Mouse (Mus musculus): ENCODE data around the gene Creb5. TPM values are rescaled to one million over a fixed set of nuclear protein-coding genes. Genes with fewer than 3 reads are reported as not detected.

Gene Creb5
- polyA plus RNA-seq, 1 experiment, result 6.1 TPM

GRCm38 (mm10) chr6:53374315-53374941, 87.4 kb downstream of the Creb5 start:
- Histone ChIP-seq H3K9ac (ENCODE audit: low read depth, poor library complexity, severe bottlenecking) (no peak overlapping the region), H3K27me3 (ENCODE audit: control insufficient read depth, insufficient read depth, low read length, poor library complexity, severe bottlenecking) (no peaks in the 10 kb centered on the region), H3K4me1 (ENCODE audit: control insufficient read depth, insufficient read depth, low read length) (no peaks in the 10 kb centered on the region), H3K9me3 (replicated peaks; ENCODE audit: control insufficient read depth, insufficient read depth, low read length, poor library complexity, severe bottlenecking) (no peaks in the 10 kb centered on the region), H3K4me3 (ENCODE audit: low read depth, low read length) (no peak overlapping the region), H3K36me3 (ENCODE audit: control insufficient read depth, insufficient read depth, low read length, poor library complexity, severe bottlenecking) (no peaks in the 10 kb centered on the region), H3K27ac (ENCODE audit: insufficient read depth, low read length) (no peak overlapping the region)
- TF ChIP-seq EP300 (IDR thresholded peaks at IDR 0.05; ENCODE audit: insufficient read depth, low read depth, low read length), result no peak
- no peak for TF ChIP-seq CTCF (IDR thresholded peaks at IDR 0.05; ENCODE audit: low read depth, low read length)
- TF ChIP-seq POLR2A (IDR thresholded peaks at IDR 0.05; ENCODE audit: insufficient read depth, low read length), result no peak

- H3K4me3 ChIP-seq (ENCODE audit: low read depth, low read length), result no peak overlapping the region
- no peak overlapping the region for H3K27ac ChIP-seq (ENCODE audit: insufficient read depth, low read length)
- H3K9ac ChIP-seq (ENCODE audit: low read depth, poor library complexity, severe bottlenecking), result no peak overlapping the region
- no peaks in the 10 kb centered on the region for H3K4me1 ChIP-seq (ENCODE audit: control insufficient read depth, insufficient read depth, low read length)
- no peak for TF ChIP-seq EP300 (IDR thresholded peaks at IDR 0.05; ENCODE audit: insufficient read depth, low read depth, low read length)
- TF ChIP-seq CTCF (IDR thresholded peaks at IDR 0.05; ENCODE audit: low read depth, low read length), result no peak
- no peak for TF ChIP-seq POLR2A (IDR thresholded peaks at IDR 0.05; ENCODE audit: insufficient read depth, low read length)
- H3K36me3 ChIP-seq (ENCODE audit: control insufficient read depth, insufficient read depth, low read length, poor library complexity, severe bottlenecking), result no peaks in the 10 kb centered on the region
- H3K9me3 ChIP-seq (replicated peaks; ENCODE audit: control insufficient read depth, insufficient read depth, low read length, poor library complexity, severe bottlenecking), result no peaks in the 10 kb centered on the region
- H3K27me3 ChIP-seq (ENCODE audit: control insufficient read depth, insufficient read depth, low read length, poor library complexity, severe bottlenecking), result no peaks in the 10 kb centered on the region
Observed at GRCm38 (mm10) chr6:53389277-53389676, 102.2 kb downstream of the Creb5 start.

- no peak for TF ChIP-seq POLR2A (IDR thresholded peaks at IDR 0.05; ENCODE audit: insufficient read depth, low read length)
- no peak for TF ChIP-seq CTCF (IDR thresholded peaks at IDR 0.05; ENCODE audit: low read depth, low read length)
- no peak for TF ChIP-seq EP300 (IDR thresholded peaks at IDR 0.05; ENCODE audit: insufficient read depth, low read depth, low read length)
- Histone ChIP-seq H3K4me1 (ENCODE audit: control insufficient read depth, insufficient read depth, low read length) (no peaks in the 10 kb centered on the region), H3K36me3 (ENCODE audit: control insufficient read depth, insufficient read depth, low read length, poor library complexity, severe bottlenecking) (no peaks in the 10 kb centered on the region), H3K4me3 (ENCODE audit: low read depth, low read length) (no peak overlapping the region), H3K9me3 (replicated peaks; ENCODE audit: control insufficient read depth, insufficient read depth, low read length, poor library complexity, severe bottlenecking) (no peaks in the 10 kb centered on the region), H3K27me3 (ENCODE audit: control insufficient read depth, insufficient read depth, low read length, poor library complexity, severe bottlenecking) (no peaks in the 10 kb centered on the region), H3K9ac (ENCODE audit: low read depth, poor library complexity, severe bottlenecking) (no peak overlapping the region), H3K27ac (ENCODE audit: insufficient read depth, low read length) (no peak overlapping the region)
Observed at GRCm38 (mm10) chr6:53390413-53390812, 103.3 kb downstream of the Creb5 start.

- H3K27ac ChIP-seq (ENCODE audit: insufficient read depth, low read length), result no peak overlapping the region
- H3K4me3 ChIP-seq (ENCODE audit: low read depth, low read length), result no peak overlapping the region
- H3K36me3 ChIP-seq (ENCODE audit: control insufficient read depth, insufficient read depth, low read length, poor library complexity, severe bottlenecking), result no peaks in the 10 kb centered on the region
- no peaks in the 10 kb centered on the region for H3K4me1 ChIP-seq (ENCODE audit: control insufficient read depth, insufficient read depth, low read length)
- H3K9ac ChIP-seq (ENCODE audit: low read depth, poor library complexity, severe bottlenecking), result no peak overlapping the region
- TF ChIP-seq CTCF (IDR thresholded peaks at IDR 0.05; ENCODE audit: low read depth, low read length) (no peak), POLR2A (IDR thresholded peaks at IDR 0.05; ENCODE audit: insufficient read depth, low read length) (no peak), EP300 (IDR thresholded peaks at IDR 0.05; ENCODE audit: insufficient read depth, low read depth, low read length) (no peak)
- no peaks in the 10 kb centered on the region for H3K27me3 ChIP-seq (ENCODE audit: control insufficient read depth, insufficient read depth, low read length, poor library complexity, severe bottlenecking)
- H3K9me3 ChIP-seq (replicated peaks; ENCODE audit: control insufficient read depth, insufficient read depth, low read length, poor library complexity, severe bottlenecking), result no peaks in the 10 kb centered on the region
Observed at GRCm38 (mm10) chr6:53394026-53394425, 107.0 kb downstream of the Creb5 start.

GRCm38 (mm10) chr6:53395208-53395607, 108.1 kb downstream of the Creb5 start:
- no peaks in the 10 kb centered on the region for H3K27me3 ChIP-seq (ENCODE audit: control insufficient read depth, insufficient read depth, low read length, poor library complexity, severe bottlenecking)
- TF ChIP-seq EP300 (IDR thresholded peaks at IDR 0.05; ENCODE audit: insufficient read depth, low read depth, low read length), result no peak
- no peak for TF ChIP-seq POLR2A (IDR thresholded peaks at IDR 0.05; ENCODE audit: insufficient read depth, low read length)
- no peak for TF ChIP-seq CTCF (IDR thresholded peaks at IDR 0.05; ENCODE audit: low read depth, low read length)
- no peak overlapping the region for H3K4me3 ChIP-seq (ENCODE audit: low read depth, low read length)
- H3K27ac ChIP-seq (ENCODE audit: insufficient read depth, low read length), result no peak overlapping the region
- H3K36me3 ChIP-seq (ENCODE audit: control insufficient read depth, insufficient read depth, low read length, poor library complexity, severe bottlenecking), result no peaks in the 10 kb centered on the region
- no peaks in the 10 kb centered on the region for H3K9me3 ChIP-seq (replicated peaks; ENCODE audit: control insufficient read depth, insufficient read depth, low read length, poor library complexity, severe bottlenecking)
- H3K4me1 ChIP-seq (ENCODE audit: control insufficient read depth, insufficient read depth, low read length), result no peaks in the 10 kb centered on the region
- no peak overlapping the region for H3K9ac ChIP-seq (ENCODE audit: low read depth, poor library complexity, severe bottlenecking)

- Histone ChIP-seq H3K9ac (ENCODE audit: low read depth, poor library complexity, severe bottlenecking) (no peak overlapping the region), H3K9me3 (replicated peaks; ENCODE audit: control insufficient read depth, insufficient read depth, low read length, poor library complexity, severe bottlenecking) (no peaks in the 10 kb centered on the region), H3K36me3 (ENCODE audit: control insufficient read depth, insufficient read depth, low read length, poor library complexity, severe bottlenecking) (no peaks in the 10 kb centered on the region), H3K4me3 (ENCODE audit: low read depth, low read length) (no peak overlapping the region), H3K27ac (ENCODE audit: insufficient read depth, low read length) (no peak overlapping the region), H3K27me3 (ENCODE audit: control insufficient read depth, insufficient read depth, low read length, poor library complexity, severe bottlenecking) (no peaks in the 10 kb centered on the region), H3K4me1 (ENCODE audit: control insufficient read depth, insufficient read depth, low read length) (no peaks in the 10 kb centered on the region)
- TF ChIP-seq CTCF (IDR thresholded peaks at IDR 0.05; ENCODE audit: low read depth, low read length) (no peak), POLR2A (IDR thresholded peaks at IDR 0.05; ENCODE audit: insufficient read depth, low read length) (no peak), EP300 (IDR thresholded peaks at IDR 0.05; ENCODE audit: insufficient read depth, low read depth, low read length) (no peak)
Observed at GRCm38 (mm10) chr6:53396421-53396820, 109.4 kb downstream of the Creb5 start.

Data from ES-Bruce4 (cell line).